Mouse (Mus musculus) intestine, embryonic 15.5 days (tissue): ENCODE measurements around the gene Synj2. TPM values are rescaled to one million over a fixed set of nuclear protein-coding genes. Genes with fewer than 3 reads are reported as not detected.

Experiments
- ATAC-seq: fragments of 200-750 bp; cut with Nextera tagmentation; 2 replicates; pipeline ENCODE4 v1.8.0; 2017; ENCODE audit warnings: moderate TSS enrichment, moderate library complexity
- H3K27ac ChIP-seq: fragments of 300-500 bp; sonication (generic); 2 replicates; pipeline ENCODE4 v1.5.1; 2015; ENCODE audit warnings: mild to moderate bottlenecking, inconsistent platforms
- H3K27me3 ChIP-seq: fragments of 300-500 bp; sonication (generic); replicated peaks from 2 replicates; pipeline ENCODE4 v1.6.1; 2015; ENCODE audit warnings: inconsistent platforms
- H3K36me3 ChIP-seq: fragments of 300-500 bp; sonication (generic); 2 replicates; pipeline ENCODE4 v1.6.1; 2015; ENCODE audit warnings: inconsistent platforms
- H3K4me1 ChIP-seq: fragments of 300-500 bp; sonication (generic); replicated peaks from 2 replicates; pipeline ENCODE4 v1.6.1; 2015; ENCODE audit warnings: inconsistent platforms
- H3K4me2 ChIP-seq: fragments of 300-500 bp; sonication (generic); replicated peaks from 2 replicates; pipeline ENCODE4 v1.6.1; 2015; ENCODE audit warnings: mild to moderate bottlenecking, inconsistent platforms
- H3K4me3 ChIP-seq: fragments of 300-500 bp; sonication (generic); replicated peaks from 2 replicates; pipeline ENCODE4 v1.5.1; 2015; ENCODE audit warnings: inconsistent platforms
- H3K9ac ChIP-seq: fragments of 300-500 bp; sonication (generic); 2 replicates; pipeline ENCODE4 v1.6.1; 2015; ENCODE audit warnings: inconsistent platforms
- H3K9me3 ChIP-seq: fragments of 300-500 bp; sonication (generic); 2 replicates; pipeline ENCODE4 v1.6.1; 2016; ENCODE audit warnings: inconsistent platforms
- WGBS: fragments of 180-500 bp; shearing (Covaris S2); methylation state at CpG from one replicate; pipeline ENCODE4 v1.1.7; 2015; 5-methylcytosine and 5-hydroxymethylcytosine counted together
- polyA plus RNA-seq: library from polyadenylated mRNA; unstranded; fragments of >200 nt; fragmentation: Nextera tagmentation; extraction: Ambion mirVana; gene quantifications from 2 replicates; pipeline ENCODE4 v1.2.1, GENCODE M21; 2015

The Synj2 gene
- 4.8 and 4.9 TPM in 2 replicates for polyA plus RNA-seq

GRCm38 (mm10) chr17:5941230-5942043, at the start of gene Synj2:
Gene Synj2 (plus strand): TSS chr17:5941280.
- peak within 1 kb of the TSS; percentile 87 for H3K27ac ChIP-seq
- no peaks in the 10 kb centered on the region for H3K9me3 ChIP-seq
- peaks cover 14% of the 10 kb centered on the region for H3K4me1 ChIP-seq
- peak within 1 kb of the TSS; percentile 88 for H3K4me2 ChIP-seq
- under 1% methylated on average over 41 of the region's 52 CpGs for WGBS
- H3K27me3 ChIP-seq = no peaks in the 10 kb centered on the region
- ATAC-seq = peak; percentile 83
- H3K9ac ChIP-seq = peak within 1 kb of the TSS; percentile 82
- peak within 1 kb of the TSS; percentile 79 for H3K4me3 ChIP-seq
- H3K36me3 ChIP-seq = no peaks in the 10 kb centered on the region

DNA sequence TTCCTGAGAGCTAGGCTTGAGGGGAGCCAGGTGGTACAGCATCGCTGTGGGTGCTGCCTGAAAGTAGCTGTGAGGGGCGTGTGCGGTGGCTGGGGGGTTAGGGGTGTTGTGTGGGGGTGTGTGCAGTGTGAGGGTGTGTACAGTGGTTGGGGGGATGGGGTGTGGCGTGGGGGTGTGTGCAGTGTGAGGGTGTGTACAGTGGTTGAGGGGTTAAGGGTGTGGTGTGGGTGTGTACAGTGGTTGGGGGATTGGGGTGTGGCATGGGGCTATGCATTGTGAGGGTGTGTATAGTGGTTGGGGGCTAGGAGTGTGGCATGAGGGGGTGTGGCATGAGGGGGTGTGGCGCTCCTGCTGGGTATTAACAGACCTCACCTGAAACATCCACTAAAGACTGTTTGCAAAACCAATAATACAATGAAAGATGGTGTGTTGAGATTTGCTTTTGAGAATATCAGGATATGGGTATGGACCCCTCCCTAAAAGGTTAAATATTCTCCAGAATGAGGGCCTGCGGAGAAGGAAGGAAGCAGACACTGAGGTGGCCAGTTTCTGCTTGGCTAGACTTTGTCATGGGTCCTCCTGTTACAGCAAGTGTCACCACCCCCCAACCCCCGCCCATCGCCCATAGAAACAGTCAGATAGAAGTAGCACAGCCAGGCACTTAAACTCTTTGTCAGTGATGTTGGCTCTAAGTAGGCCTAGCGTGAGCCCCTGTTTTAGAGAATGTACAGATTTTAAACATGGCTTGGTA, 49.0 kb upstream of the Synj2 start:
- WGBS = 65% methylated on average over 9 of the region's 9 CpGs
- ATAC-seq = peak; percentile 65
- H3K4me3 ChIP-seq = no peak overlapping the region

GRCm38 (mm10) chr17:5893092-5893491, 48.0 kb upstream of the Synj2 start:
- Histone ChIP-seq H3K9me3 (no peaks in the 10 kb centered on the region), H3K27ac (peak overlapping the region; percentile 81), H3K4me3 (no peak overlapping the region), H3K4me1 (peaks cover 2% of the 10 kb centered on the region; the same call in 1 of the 2 replicates), H3K36me3 (no peaks in the 10 kb centered on the region), H3K27me3 (no peaks in the 10 kb centered on the region), H3K4me2 (peak overlapping the region; percentile 25), H3K9ac (no peak overlapping the region)
- peak; percentile 91 for ATAC-seq
- WGBS = 19% methylated on average over 7 of the region's 7 CpGs

More for the DNA sequence above, 49.0 kb upstream of the Synj2 start:
- Histone ChIP-seq H3K9ac (no peak overlapping the region), H3K27me3 (no peaks in the 10 kb centered on the region), H3K36me3 (no peaks in the 10 kb centered on the region), H3K27ac (peak overlapping the region; percentile 81), H3K4me1 (peaks cover 5% of the 10 kb centered on the region; the same call in 1 of the 2 replicates), H3K4me2 (peak overlapping the region; percentile 25), H3K9me3 (no peaks in the 10 kb centered on the region)

GRCm38 (mm10) chr17:5893574-5894148, 47.4 kb upstream of the Synj2 start:
- Histone ChIP-seq H3K4me1 (peaks cover 2% of the 10 kb centered on the region; the same call in 1 of the 2 replicates), H3K9ac (no peak overlapping the region), H3K4me3 (no peak overlapping the region), H3K4me2 (peak overlapping the region; percentile 12; the same call in 1 of the 2 replicates), H3K36me3 (no peaks in the 10 kb centered on the region), H3K9me3 (no peaks in the 10 kb centered on the region), H3K27me3 (no peaks in the 10 kb centered on the region), H3K27ac (peak overlapping the region; percentile 81)
- WGBS = 62% methylated on average over 7 of the region's 7 CpGs
- ATAC-seq = peak; percentile 48

- WGBS = 40% methylated on average over 4 of the region's 4 CpGs
- H3K9me3 ChIP-seq = no peaks in the 10 kb centered on the region
- H3K36me3 ChIP-seq = peaks cover 5% of the 10 kb centered on the region; the same call in 1 of the 2 replicates
- 0 out of 2 replicates have a peak overlapping the region, but pooled peaks have one; percentile 29 for H3K27ac ChIP-seq
- peak overlapping the region; percentile 33; the same call in 1 of the 2 replicates for H3K4me2 ChIP-seq
- H3K4me1 ChIP-seq = 0 out of 2 replicates have a peak, but pooled peaks cover 2% of the 10 kb centered on the region
- no peaks in the 10 kb centered on the region for H3K27me3 ChIP-seq
- no peak overlapping the region for H3K4me3 ChIP-seq
- peak; percentile 65 for ATAC-seq
- H3K9ac ChIP-seq = no peak overlapping the region
These were observed 45.0 kb upstream of the Synj2 start for GRCm38 (mm10) chr17:5896066-5896465.

DNA sequence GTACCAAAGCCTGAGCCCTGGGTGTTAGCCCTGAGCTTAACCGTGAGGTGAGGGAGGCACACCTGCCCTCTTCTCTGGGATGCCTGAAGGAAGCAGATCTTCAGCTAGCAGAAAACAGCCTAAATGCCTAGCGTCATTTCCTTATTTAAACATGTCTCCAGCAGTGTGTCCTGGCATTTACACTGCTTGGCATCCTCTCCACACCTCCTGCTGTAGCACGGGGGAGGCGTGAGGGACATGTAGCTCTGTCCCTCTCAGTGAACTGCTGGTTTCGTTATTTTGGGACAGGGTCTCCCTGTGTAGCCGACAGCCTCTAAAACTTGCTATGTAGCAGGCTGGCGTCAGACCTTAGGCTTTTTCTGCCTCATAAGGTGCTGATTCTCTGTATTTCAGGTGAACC, 44.5 kb upstream of the Synj2 start:
- Histone ChIP-seq H3K4me3 (no peak overlapping the region), H3K27me3 (no peaks in the 10 kb centered on the region), H3K9ac (no peak overlapping the region), H3K4me2 (no peak overlapping the region), H3K9me3 (no peaks in the 10 kb centered on the region), H3K27ac (no peak overlapping the region), H3K4me1 (0 out of 2 replicates have a peak, but pooled peaks cover 2% of the 10 kb centered on the region), H3K36me3 (peaks cover 5% of the 10 kb centered on the region; the same call in 1 of the 2 replicates)
- 88% methylated on average over 7 of the region's 7 CpGs for WGBS
- ATAC-seq = no peak

DNA sequence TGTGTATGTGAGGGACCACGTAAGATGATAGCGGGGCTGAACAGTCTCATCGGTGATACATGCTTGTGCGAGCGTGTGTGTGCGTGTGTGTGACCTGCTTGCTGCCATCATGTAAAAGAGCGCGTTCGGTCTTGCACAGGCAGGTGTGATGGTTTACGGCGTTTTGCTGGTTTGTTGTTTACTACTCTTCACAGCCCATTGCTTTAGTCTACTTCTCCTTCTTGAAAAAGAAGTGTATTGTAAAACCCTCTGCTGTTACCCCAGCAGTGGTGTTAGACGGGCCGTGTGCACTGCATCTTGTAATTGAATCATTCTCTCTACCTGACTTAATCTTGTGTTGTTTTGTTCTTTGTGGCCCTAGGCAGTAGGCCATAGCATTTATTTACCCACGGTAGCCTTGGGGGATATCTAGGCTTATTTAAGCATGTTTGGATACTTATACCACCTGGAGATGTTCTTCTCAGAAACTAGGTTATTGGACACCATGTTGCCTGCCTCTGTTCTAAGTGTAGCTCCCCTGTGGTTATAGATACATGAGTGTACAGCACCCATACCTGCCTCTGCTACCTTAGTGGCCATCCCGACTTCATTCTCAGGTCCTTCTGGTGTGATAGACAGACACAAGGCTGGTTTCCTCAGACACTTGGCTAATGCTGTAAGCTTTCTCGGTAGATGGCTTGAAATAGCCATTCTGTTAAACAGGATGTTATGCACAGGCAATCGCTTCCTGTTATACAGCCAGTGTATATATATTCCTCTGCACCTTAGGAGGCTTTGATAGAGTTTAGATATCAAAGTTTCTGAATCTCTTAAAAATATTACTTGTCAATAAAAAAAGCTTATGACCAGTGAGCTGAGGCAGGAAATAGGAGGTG, 43.5 kb upstream of the Synj2 start:
- Histone ChIP-seq H3K9me3 (no peaks in the 10 kb centered on the region), H3K4me3 (no peak overlapping the region), H3K36me3 (peaks cover 12% of the 10 kb centered on the region), H3K27ac (no peak overlapping the region), H3K27me3 (no peaks in the 10 kb centered on the region), H3K9ac (no peak overlapping the region), H3K4me1 (0 out of 2 replicates have a peak, but pooled peaks cover 2% of the 10 kb centered on the region), H3K4me2 (no peak overlapping the region)
- 91% methylated on average over 17 of the region's 17 CpGs for WGBS
- no peak for ATAC-seq

DNA sequence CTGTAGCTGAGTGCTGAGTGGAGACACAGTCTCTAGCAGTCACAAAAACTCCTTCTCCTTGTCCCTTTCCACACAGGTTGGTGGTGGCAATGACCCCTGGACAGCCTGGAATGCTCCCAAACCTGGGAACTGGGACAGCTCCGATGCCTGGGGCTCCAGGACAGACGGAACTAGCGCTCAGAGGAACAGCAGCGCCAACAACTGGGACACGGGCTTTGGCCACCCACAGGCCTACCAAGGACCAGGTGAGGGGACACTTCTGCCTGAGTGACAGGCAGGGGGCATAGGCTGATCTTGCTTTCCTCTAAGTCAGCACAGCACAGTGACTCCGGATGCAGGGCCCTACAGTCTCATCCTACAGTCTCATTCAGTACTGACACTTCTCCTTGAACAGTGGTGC, 41.8 kb upstream of the Synj2 start:
- H3K9ac ChIP-seq = no peak overlapping the region
- ATAC-seq = no peak
- H3K4me3 ChIP-seq = no peak overlapping the region
- no peak overlapping the region for H3K4me2 ChIP-seq
- H3K4me1 ChIP-seq = 0 out of 2 replicates have a peak, but pooled peaks cover 3% of the 10 kb centered on the region
- no peaks in the 10 kb centered on the region for H3K9me3 ChIP-seq
- H3K36me3 ChIP-seq = peaks cover 12% of the 10 kb centered on the region
- WGBS = 92% methylated on average over 6 of the region's 6 CpGs
- no peak overlapping the region for H3K27ac ChIP-seq
- H3K27me3 ChIP-seq = no peaks in the 10 kb centered on the region

GRCm38 (mm10) chr17:5901381-5901780, 39.7 kb upstream of the Synj2 start:
- 82% methylated on average over 5 of the region's 5 CpGs for WGBS
- Histone ChIP-seq H3K9ac (no peak overlapping the region), H3K4me2 (no peak overlapping the region), H3K9me3 (no peaks in the 10 kb centered on the region), H3K4me3 (no peak overlapping the region), H3K27me3 (no peaks in the 10 kb centered on the region), H3K36me3 (peaks cover 25% of the 10 kb centered on the region), H3K4me1 (0 out of 2 replicates have a peak, but pooled peaks cover 3% of the 10 kb centered on the region), H3K27ac (no peak overlapping the region)
- ATAC-seq = no peak

DNA sequence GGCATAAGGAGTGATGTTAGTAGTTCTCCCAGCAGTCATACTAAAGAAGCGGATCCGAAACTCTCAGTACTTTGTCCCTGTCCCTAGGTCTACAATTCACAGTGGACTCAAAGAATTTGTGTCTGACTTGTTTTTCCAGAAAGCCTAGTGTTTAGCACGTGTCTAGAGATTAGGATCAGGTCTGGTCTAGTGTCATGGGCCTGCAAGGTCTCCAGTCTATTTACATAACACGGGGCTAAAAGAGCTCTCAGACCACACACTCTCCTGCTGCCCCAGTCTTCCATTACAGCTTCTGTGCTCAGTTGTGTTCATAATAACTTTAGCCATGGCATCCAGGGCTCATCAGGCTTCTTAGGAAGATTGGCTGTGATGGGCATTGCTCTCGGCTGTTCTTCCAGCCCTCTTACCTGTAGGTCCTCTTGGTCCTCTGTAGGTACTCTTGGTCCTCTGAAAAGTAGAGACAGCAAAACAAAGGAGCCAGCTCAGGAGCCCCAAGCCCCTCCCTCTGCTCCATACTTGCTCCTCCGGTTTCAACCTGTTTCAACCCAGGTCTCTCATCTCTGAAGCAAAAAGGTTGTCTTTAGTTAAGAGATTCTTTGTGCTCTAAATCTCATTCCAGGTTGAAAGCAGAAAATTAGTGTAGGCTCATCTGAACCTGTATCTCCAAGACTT, 37.3 kb upstream of the Synj2 start:
- Histone ChIP-seq H3K27ac (no peak overlapping the region), H3K27me3 (no peaks in the 10 kb centered on the region), H3K4me1 (0 out of 2 replicates have a peak, but pooled peaks cover 3% of the 10 kb centered on the region), H3K9ac (no peak overlapping the region), H3K9me3 (no peaks in the 10 kb centered on the region), H3K4me3 (no peak overlapping the region), H3K36me3 (peaks cover 37% of the 10 kb centered on the region), H3K4me2 (no peak overlapping the region)
- WGBS = 39% methylated on average over 6 of the region's 6 CpGs
- peak; percentile 68 for ATAC-seq

GRCm38 (mm10) chr17:5909681-5910080, 31.4 kb upstream of the Synj2 start:
- Histone ChIP-seq H3K9me3 (no peaks in the 10 kb centered on the region), H3K27ac (no peak overlapping the region), H3K4me2 (no peak overlapping the region), H3K9ac (no peak overlapping the region), H3K4me1 (no peaks in the 10 kb centered on the region), H3K36me3 (peaks cover 40% of the 10 kb centered on the region), H3K4me3 (no peak overlapping the region), H3K27me3 (no peaks in the 10 kb centered on the region)
- no peak for ATAC-seq
- whole genome bisulfite sequencing = 91% methylated on average over 4 of the region's 4 CpGs
